Mouse (Mus musculus) adrenal gland, postnatal 36 days (tissue): ENCODE data around the gene Fbn1. TPM values are rescaled to one million over a fixed set of nuclear protein-coding genes. Genes with fewer than 3 reads are reported as not detected.

ENCODE experiments used
- DNase-seq, 2 experiments: peaks; one replicate each; pipeline ENCODE4 v3.0.0; 2021; ENCODE audit warnings: mixed read lengths in 1 of 2
- total RNA-seq, 2 experiments: library from RNA; stranded (reverse); gene quantifications; 2 replicates each; pipeline ENCODE4 v1.2.3; 2021

The Fbn1 gene
- total RNA-seq, 2 experiments from 2014 or later, result 45.1 to 84.3 TPM

GRCm38 (mm10) chr2:125389796-125390195 is 118.0 kb downstream of the Fbn1 start:
- DNase-seq, result no peak

- DNase-seq, result no peak
Observed at GRCm38 (mm10) chr2:125386221-125386965, 121.4 kb downstream of the Fbn1 start.

- no peak for DNase-seq
Observed at GRCm38 (mm10) chr2:125384941-125385340, 122.9 kb downstream of the Fbn1 start.

GRCm38 (mm10) chr2:125384415-125384814 is 123.4 kb downstream of the Fbn1 start:
- no peak for DNase-seq

- no peak for DNase-seq
Observed at GRCm38 (mm10) chr2:125383273-125383641, 124.5 kb downstream of the Fbn1 start.

- no peak for DNase-seq
Observed at GRCm38 (mm10) chr2:125382613-125383272, 125.0 kb downstream of the Fbn1 start.

GRCm38 (mm10) chr2:125380086-125380485 is 127.7 kb downstream of the Fbn1 start:
- DNase-seq, result no peak

GRCm38 (mm10) chr2:125379206-125379605 is 128.6 kb downstream of the Fbn1 start:
- no peak for DNase-seq

GRCm38 (mm10) chr2:125375926-125376325 is 131.9 kb downstream of the Fbn1 start:
- DNase-seq, result no peak

GRCm38 (mm10) chr2:125375301-125375700 is 132.5 kb downstream of the Fbn1 start:
- DNase-seq, result no peak

- no peak for DNase-seq
Observed at GRCm38 (mm10) chr2:125369666-125370065, 138.1 kb downstream of the Fbn1 start.

GRCm38 (mm10) chr2:125368616-125369015 is 139.2 kb downstream of the Fbn1 start:
- DNase-seq, result no peak

- peak; percentile 54 to 58 for DNase-seq
Observed at GRCm38 (mm10) chr2:125361661-125362060, 146.1 kb downstream of the Fbn1 start.

GRCm38 (mm10) chr2:125356486-125356885 is 151.3 kb downstream of the Fbn1 start:
- no peak for DNase-seq

- no peak for DNase-seq
Observed at GRCm38 (mm10) chr2:125356068-125356467, 151.7 kb downstream of the Fbn1 start.

GRCm38 (mm10) chr2:125355216-125355971 is 152.4 kb downstream of the Fbn1 start:
- no peak for DNase-seq

- no peak for DNase-seq
Observed at GRCm38 (mm10) chr2:125354587-125354986, 153.2 kb downstream of the Fbn1 start.

- no peak for DNase-seq
Observed at GRCm38 (mm10) chr2:125349144-125349543, 158.6 kb downstream of the Fbn1 start.

- no peak for DNase-seq
Observed at GRCm38 (mm10) chr2:125342181-125342950, 165.4 kb downstream of the Fbn1 start.

GRCm38 (mm10) chr2:125340381-125340780 is 167.4 kb downstream of the Fbn1 start:
- DNase-seq, result no peak

- DNase-seq, result no peak
Observed at GRCm38 (mm10) chr2:125337239-125337638, 170.6 kb downstream of the Fbn1 start.

GRCm38 (mm10) chr2:125335206-125335605 is 172.6 kb downstream of the Fbn1 start:
- DNase-seq, result no peak
